Mouse (Mus musculus): ENCODE measurements around the gene Bphl. TPM values are rescaled to one million over a fixed set of nuclear protein-coding genes. Genes with fewer than 3 reads are reported as not detected.
A peak's percentile ranks its signal among the peaks of the same experiment; 100 is the strongest.
"Not testable (repeated sequence)": the region's sequence is repeated elsewhere in the genome, so short reads cannot be mapped to it uniquely, and the experiment has no call there.

Gene Bphl
- polyA plus RNA-seq, 1 experiment from 2014 or later, result 62.6 TPM

- Histone ChIP-seq H3K4me2 (ENCODE audit: low read depth, low read length) (no peak overlapping the region), H3K36me3 (ENCODE audit: control insufficient read depth, insufficient read depth) (no peaks in the 10 kb centered on the region)
- WGBS (ENCODE audit: insufficient replicate concordance), result 69% methylated on average over 10 of the region's 10 CpGs
Measured at GRCm38 (mm10) chr13:34062466-34062865, 25.1 kb downstream of the Bphl start.

GRCm38 (mm10) chr13:34066351-34066750 is 29.0 kb downstream of the Bphl start:
- 41% methylated on average over 1 of the region's 1 CpGs for WGBS (ENCODE audit: insufficient replicate concordance)
- Histone ChIP-seq H3K9me3 (replicated peaks; ENCODE audit: control insufficient read depth, low read length) (no peaks in the 10 kb centered on the region), H3K4me3 (ENCODE audit: low read depth, low read length) (no peak overlapping the region), H3K4me2 (ENCODE audit: low read depth, low read length) (no peak overlapping the region), H3K27me3 (ENCODE audit: control insufficient read depth, insufficient read depth, low read depth, low read length) (no peaks in the 10 kb centered on the region), H3K27ac (ENCODE audit: low read length) (no peak overlapping the region), H3K4me1 (ENCODE audit: control insufficient read depth, low read depth, low read length) (peaks cover 3% of the 10 kb centered on the region), H3K36me3 (ENCODE audit: control insufficient read depth, insufficient read depth) (no peaks in the 10 kb centered on the region), H3K9ac (ENCODE audit: low read depth, low read length) (no peak overlapping the region)
- ATAC-seq (ENCODE audit: low read depth), result no peak

More at GRCm38 (mm10) chr13:34062466-34062865, 25.1 kb downstream of the Bphl start:
- Histone ChIP-seq H3K9ac (ENCODE audit: low read depth, low read length) (no peak overlapping the region), H3K4me3 (ENCODE audit: low read depth, low read length) (no peak overlapping the region), H3K27me3 (ENCODE audit: control insufficient read depth, insufficient read depth, low read depth, low read length) (no peaks in the 10 kb centered on the region), H3K9me3 (replicated peaks; ENCODE audit: control insufficient read depth, low read length) (no peaks in the 10 kb centered on the region), H3K27ac (ENCODE audit: low read length) (no peak overlapping the region), H3K4me1 (ENCODE audit: control insufficient read depth, low read depth, low read length) (no peaks in the 10 kb centered on the region)
- ATAC-seq (ENCODE audit: low read depth), result no peak

GRCm38 (mm10) chr13:34070296-34070695 is 32.9 kb downstream of the Bphl start:
- no peaks in the 10 kb centered on the region for H3K36me3 ChIP-seq (ENCODE audit: control insufficient read depth, insufficient read depth)
- H3K9me3 ChIP-seq (replicated peaks; ENCODE audit: control insufficient read depth, low read length), result no peaks in the 10 kb centered on the region
- H3K27me3 ChIP-seq (ENCODE audit: control insufficient read depth, insufficient read depth, low read depth, low read length), result no peaks in the 10 kb centered on the region
- no peak overlapping the region for H3K4me3 ChIP-seq (ENCODE audit: low read depth, low read length)
- no peak overlapping the region for H3K27ac ChIP-seq (ENCODE audit: low read length)
- 69% methylated on average over 4 of the region's 4 CpGs for WGBS (ENCODE audit: insufficient replicate concordance)
- no peak overlapping the region for H3K9ac ChIP-seq (ENCODE audit: low read depth, low read length)
- H3K4me1 ChIP-seq (ENCODE audit: control insufficient read depth, low read depth, low read length), result peaks cover 3% of the 10 kb centered on the region
- no peak overlapping the region for H3K4me2 ChIP-seq (ENCODE audit: low read depth, low read length)
- no peak; the same call in 1 of the 2 replicates for ATAC-seq (ENCODE audit: low read depth)

- ATAC-seq (ENCODE audit: low read depth), result no peak
- no peaks in the 10 kb centered on the region for H3K36me3 ChIP-seq (ENCODE audit: control insufficient read depth, insufficient read depth)
- 73% methylated on average over 6 of the region's 6 CpGs for WGBS (ENCODE audit: insufficient replicate concordance)
Measured at GRCm38 (mm10) chr13:34071836-34072235, 34.4 kb downstream of the Bphl start.

GRCm38 (mm10) chr13:34072847-34073246 is 35.5 kb downstream of the Bphl start:
- no peak overlapping the region for H3K9ac ChIP-seq (ENCODE audit: low read depth, low read length)
- H3K4me3 ChIP-seq (ENCODE audit: low read depth, low read length), result no peak overlapping the region
- no peaks in the 10 kb centered on the region for H3K9me3 ChIP-seq (replicated peaks; ENCODE audit: control insufficient read depth, low read length)
- no peak overlapping the region for H3K27ac ChIP-seq (ENCODE audit: low read length)
- no peak for ATAC-seq (ENCODE audit: low read depth)
- H3K4me2 ChIP-seq (ENCODE audit: low read depth, low read length), result no peak overlapping the region
- no peaks in the 10 kb centered on the region for H3K36me3 ChIP-seq (ENCODE audit: control insufficient read depth, insufficient read depth)
- WGBS (ENCODE audit: insufficient replicate concordance), result 74% methylated on average over 3 of the region's 3 CpGs
- H3K4me1 ChIP-seq (ENCODE audit: control insufficient read depth, low read depth, low read length), result peaks cover 12% of the 10 kb centered on the region
- H3K27me3 ChIP-seq (ENCODE audit: control insufficient read depth, insufficient read depth, low read depth, low read length), result no peaks in the 10 kb centered on the region

More at GRCm38 (mm10) chr13:34071836-34072235, 34.4 kb downstream of the Bphl start:
- Histone ChIP-seq H3K9ac (ENCODE audit: low read depth, low read length) (no peak overlapping the region), H3K4me2 (ENCODE audit: low read depth, low read length) (no peak overlapping the region), H3K27ac (ENCODE audit: low read length) (no peak overlapping the region), H3K27me3 (ENCODE audit: control insufficient read depth, insufficient read depth, low read depth, low read length) (no peaks in the 10 kb centered on the region), H3K4me3 (ENCODE audit: low read depth, low read length) (no peak overlapping the region), H3K9me3 (replicated peaks; ENCODE audit: control insufficient read depth, low read length) (no peaks in the 10 kb centered on the region), H3K4me1 (ENCODE audit: control insufficient read depth, low read depth, low read length) (peaks cover 8% of the 10 kb centered on the region)

- not testable (repeated sequence) for H3K27me3 ChIP-seq (ENCODE audit: control insufficient read depth, insufficient read depth, low read depth, low read length); H3K4me3 ChIP-seq (ENCODE audit: low read depth, low read length); H3K27ac ChIP-seq (ENCODE audit: low read length); ATAC-seq (ENCODE audit: low read depth); H3K9me3 ChIP-seq (replicated peaks; ENCODE audit: control insufficient read depth, low read length); H3K9ac ChIP-seq (ENCODE audit: low read depth, low read length); H3K4me2 ChIP-seq (ENCODE audit: low read depth, low read length); H3K36me3 ChIP-seq (ENCODE audit: control insufficient read depth, insufficient read depth)
- H3K4me1 ChIP-seq (ENCODE audit: control insufficient read depth, low read depth, low read length), result peaks cover 22% of the 10 kb centered on the region
- 90% methylated on average over 9 of the region's 17 CpGs for WGBS (ENCODE audit: insufficient replicate concordance)
Measured at GRCm38 (mm10) chr13:34074441-34074840, 37.0 kb downstream of the Bphl start.

GRCm38 (mm10) chr13:34075893-34076292 is 38.5 kb downstream of the Bphl start:
- not testable (repeated sequence) for H3K27ac ChIP-seq (ENCODE audit: low read length); H3K9me3 ChIP-seq (replicated peaks; ENCODE audit: control insufficient read depth, low read length); H3K27me3 ChIP-seq (ENCODE audit: control insufficient read depth, insufficient read depth, low read depth, low read length); H3K36me3 ChIP-seq (ENCODE audit: control insufficient read depth, insufficient read depth); H3K9ac ChIP-seq (ENCODE audit: low read depth, low read length); H3K4me2 ChIP-seq (ENCODE audit: low read depth, low read length); ATAC-seq (ENCODE audit: low read depth); H3K4me3 ChIP-seq (ENCODE audit: low read depth, low read length)
- 71% methylated on average over 6 of the region's 6 CpGs for WGBS (ENCODE audit: insufficient replicate concordance)
- H3K4me1 ChIP-seq (ENCODE audit: control insufficient read depth, low read depth, low read length), result peaks cover 19% of the 10 kb centered on the region

GRCm38 (mm10) chr13:34076561-34077491 is 39.4 kb downstream of the Bphl start:
- peak overlapping the region; percentile 78 for H3K4me3 ChIP-seq (ENCODE audit: low read depth, low read length)
- peak overlapping the region; percentile 83 for H3K9ac ChIP-seq (ENCODE audit: low read depth, low read length)
- ATAC-seq (ENCODE audit: low read depth), result 0 out of 2 replicates have a peak, but pooled peaks have one; percentile 2
- no peaks in the 10 kb centered on the region for H3K9me3 ChIP-seq (replicated peaks; ENCODE audit: control insufficient read depth, low read length)
- H3K4me2 ChIP-seq (ENCODE audit: low read depth, low read length), result peak overlapping the region; percentile 92
- peaks cover 19% of the 10 kb centered on the region for H3K4me1 ChIP-seq (ENCODE audit: control insufficient read depth, low read depth, low read length)
- no peaks in the 10 kb centered on the region for H3K27me3 ChIP-seq (ENCODE audit: control insufficient read depth, insufficient read depth, low read depth, low read length)
- peak overlapping the region; percentile 70 for H3K27ac ChIP-seq (ENCODE audit: low read length)
- no peaks in the 10 kb centered on the region for H3K36me3 ChIP-seq (ENCODE audit: control insufficient read depth, insufficient read depth)
- WGBS (ENCODE audit: insufficient replicate concordance), result 39% methylated on average over 20 of the region's 20 CpGs

Measured in liver, embryonic 16.5 days (tissue).